Mouse (Mus musculus): ENCODE measurements around the gene Arl8a.

Gene Arl8a

GRCm38 (mm10) chr1:135195907-135196440 lies 49.4 kb downstream of the Arl8a start:
- peak in 1 of 2 experiments; percentile 63 for DNase-seq (ENCODE audit: inconsistent age in 2 of 2, low spot score in 1 of 2)

GRCm38 (mm10) chr1:135198412-135198811 lies 51.8 kb downstream of the Arl8a start:
- no peak for DNase-seq (ENCODE audit: inconsistent age in 2 of 2, low spot score in 1 of 2)

- DNase-seq (ENCODE audit: inconsistent age in 2 of 2, low spot score in 1 of 2): no peak
Observed at GRCm38 (mm10) chr1:135199014-135199819, 52.6 kb downstream of the Arl8a start.

GRCm38 (mm10) chr1:135200400-135200799 lies 53.8 kb downstream of the Arl8a start:
- DNase-seq (ENCODE audit: inconsistent age in 2 of 2, low spot score in 1 of 2): no peak

- DNase-seq (ENCODE audit: inconsistent age in 2 of 2, low spot score in 1 of 2): no peak
Observed at GRCm38 (mm10) chr1:135204196-135205126, 57.8 kb downstream of the Arl8a start.

- DNase-seq (ENCODE audit: inconsistent age in 2 of 2, low spot score in 1 of 2): no peak
Observed at GRCm38 (mm10) chr1:135205257-135205656, 58.6 kb downstream of the Arl8a start.

Data from adrenal gland, adult (tissue).